Mouse (Mus musculus): ENCODE results near the gene Rgs12.

Rgs12 gene

GRCm38 (mm10) chr5:34987396-34987795 lies 38.2 kb downstream of the Rgs12 start:
- H3K36me3 ChIP-seq (ENCODE audit: control insufficient read depth, insufficient read depth, low read length, poor library complexity, severe bottlenecking): no peaks in the 10 kb centered on the region
- H3K27me3 ChIP-seq (ENCODE audit: control insufficient read depth, insufficient read depth, low read length, poor library complexity, severe bottlenecking): no peaks in the 10 kb centered on the region
- DNase-seq (ENCODE audit: low read depth, low spot score): no peak

GRCm38 (mm10) chr5:34988690-34989089 lies 39.4 kb downstream of the Rgs12 start:
- Histone ChIP-seq H3K27me3 (ENCODE audit: control insufficient read depth, insufficient read depth, low read length, poor library complexity, severe bottlenecking) (no peaks in the 10 kb centered on the region), H3K36me3 (ENCODE audit: control insufficient read depth, insufficient read depth, low read length, poor library complexity, severe bottlenecking) (no peaks in the 10 kb centered on the region)
- DNase-seq (ENCODE audit: low read depth, low spot score): no peak

- no peak for DNase-seq (ENCODE audit: low read depth, low spot score)
- no peaks in the 10 kb centered on the region for H3K27me3 ChIP-seq (ENCODE audit: control insufficient read depth, insufficient read depth, low read length, poor library complexity, severe bottlenecking)
- no peaks in the 10 kb centered on the region for H3K36me3 ChIP-seq (ENCODE audit: control insufficient read depth, insufficient read depth, low read length, poor library complexity, severe bottlenecking)
Observed at GRCm38 (mm10) chr5:34989321-34989772, 40.1 kb downstream of the Rgs12 start.

- DNase-seq (ENCODE audit: low read depth, low spot score): no peak
- Histone ChIP-seq H3K36me3 (ENCODE audit: control insufficient read depth, insufficient read depth, low read length, poor library complexity, severe bottlenecking) (no peaks in the 10 kb centered on the region), H3K27me3 (ENCODE audit: control insufficient read depth, insufficient read depth, low read length, poor library complexity, severe bottlenecking) (no peaks in the 10 kb centered on the region)
Observed at GRCm38 (mm10) chr5:34998754-34999153, 49.5 kb downstream of the Rgs12 start.

GRCm38 (mm10) chr5:34999281-34999680 lies 50.0 kb downstream of the Rgs12 start:
- Histone ChIP-seq H3K36me3 (ENCODE audit: control insufficient read depth, insufficient read depth, low read length, poor library complexity, severe bottlenecking) (no peaks in the 10 kb centered on the region), H3K27me3 (ENCODE audit: control insufficient read depth, insufficient read depth, low read length, poor library complexity, severe bottlenecking) (no peaks in the 10 kb centered on the region)
- no peak for DNase-seq (ENCODE audit: low read depth, low spot score)

GRCm38 (mm10) chr5:35000323-35000722 lies 51.1 kb downstream of the Rgs12 start:
- peak; percentile 9 for DNase-seq (ENCODE audit: low read depth, low spot score)
- H3K27me3 ChIP-seq (ENCODE audit: control insufficient read depth, insufficient read depth, low read length, poor library complexity, severe bottlenecking): no peaks in the 10 kb centered on the region

GRCm38 (mm10) chr5:35001144-35001543 lies 51.9 kb downstream of the Rgs12 start:
- DNase-seq (ENCODE audit: low read depth, low spot score): peak; percentile 4
- H3K36me3 ChIP-seq (ENCODE audit: control insufficient read depth, insufficient read depth, low read length, poor library complexity, severe bottlenecking): no peaks in the 10 kb centered on the region
- H3K27me3 ChIP-seq (ENCODE audit: control insufficient read depth, insufficient read depth, low read length, poor library complexity, severe bottlenecking): no peaks in the 10 kb centered on the region

More at GRCm38 (mm10) chr5:35000323-35000722, 51.1 kb downstream of the Rgs12 start:
- H3K36me3 ChIP-seq (ENCODE audit: control insufficient read depth, insufficient read depth, low read length, poor library complexity, severe bottlenecking): no peaks in the 10 kb centered on the region

- H3K27me3 ChIP-seq (ENCODE audit: control insufficient read depth, insufficient read depth, low read length, poor library complexity, severe bottlenecking): no peaks in the 10 kb centered on the region
- DNase-seq (ENCODE audit: low read depth, low spot score): no peak
- H3K36me3 ChIP-seq (ENCODE audit: control insufficient read depth, insufficient read depth, low read length, poor library complexity, severe bottlenecking): no peaks in the 10 kb centered on the region
Observed at GRCm38 (mm10) chr5:35003611-35004162, 54.4 kb downstream of the Rgs12 start.

GRCm38 (mm10) chr5:35004769-35005168 lies 55.5 kb downstream of the Rgs12 start:
- Histone ChIP-seq H3K27me3 (ENCODE audit: control insufficient read depth, insufficient read depth, low read length, poor library complexity, severe bottlenecking) (no peaks in the 10 kb centered on the region), H3K36me3 (ENCODE audit: control insufficient read depth, insufficient read depth, low read length, poor library complexity, severe bottlenecking) (no peaks in the 10 kb centered on the region)
- DNase-seq (ENCODE audit: low read depth, low spot score): no peak

- H3K27me3 ChIP-seq (ENCODE audit: control insufficient read depth, insufficient read depth, low read length, poor library complexity, severe bottlenecking): no peaks in the 10 kb centered on the region
- no peak for DNase-seq (ENCODE audit: low read depth, low spot score)
Observed at GRCm38 (mm10) chr5:35005659-35006058, 56.4 kb downstream of the Rgs12 start.

GRCm38 (mm10) chr5:35006599-35006998 lies 57.4 kb downstream of the Rgs12 start:
- H3K27me3 ChIP-seq (ENCODE audit: control insufficient read depth, insufficient read depth, low read length, poor library complexity, severe bottlenecking): no peaks in the 10 kb centered on the region
- H3K36me3 ChIP-seq (ENCODE audit: control insufficient read depth, insufficient read depth, low read length, poor library complexity, severe bottlenecking): no peaks in the 10 kb centered on the region
- no peak for DNase-seq (ENCODE audit: low read depth, low spot score)

More at GRCm38 (mm10) chr5:35005659-35006058, 56.4 kb downstream of the Rgs12 start:
- no peaks in the 10 kb centered on the region for H3K36me3 ChIP-seq (ENCODE audit: control insufficient read depth, insufficient read depth, low read length, poor library complexity, severe bottlenecking)

GRCm38 (mm10) chr5:35009163-35009562 lies 59.9 kb downstream of the Rgs12 start:
- no peak for DNase-seq (ENCODE audit: low read depth, low spot score)
- no peaks in the 10 kb centered on the region for H3K27me3 ChIP-seq (ENCODE audit: control insufficient read depth, insufficient read depth, low read length, poor library complexity, severe bottlenecking)
- H3K36me3 ChIP-seq (ENCODE audit: control insufficient read depth, insufficient read depth, low read length, poor library complexity, severe bottlenecking): no peaks in the 10 kb centered on the region

- Histone ChIP-seq H3K36me3 (ENCODE audit: control insufficient read depth, insufficient read depth, low read length, poor library complexity, severe bottlenecking) (no peaks in the 10 kb centered on the region), H3K27me3 (ENCODE audit: control insufficient read depth, insufficient read depth, low read length, poor library complexity, severe bottlenecking) (no peaks in the 10 kb centered on the region)
- DNase-seq (ENCODE audit: low read depth, low spot score): no peak
Observed at GRCm38 (mm10) chr5:35010656-35011055, 61.4 kb downstream of the Rgs12 start.

- Histone ChIP-seq H3K36me3 (ENCODE audit: control insufficient read depth, insufficient read depth, low read length, poor library complexity, severe bottlenecking) (no peaks in the 10 kb centered on the region), H3K27me3 (ENCODE audit: control insufficient read depth, insufficient read depth, low read length, poor library complexity, severe bottlenecking) (no peaks in the 10 kb centered on the region)
- DNase-seq (ENCODE audit: low read depth, low spot score): no peak
Observed at GRCm38 (mm10) chr5:35011156-35011923, 62.1 kb downstream of the Rgs12 start.

GRCm38 (mm10) chr5:35014036-35014435 lies 64.8 kb downstream of the Rgs12 start:
- no peaks in the 10 kb centered on the region for H3K27me3 ChIP-seq (ENCODE audit: control insufficient read depth, insufficient read depth, low read length, poor library complexity, severe bottlenecking)
- H3K36me3 ChIP-seq (ENCODE audit: control insufficient read depth, insufficient read depth, low read length, poor library complexity, severe bottlenecking): no peaks in the 10 kb centered on the region
- no peak for DNase-seq (ENCODE audit: low read depth, low spot score)
